Mouse (Mus musculus) layer of hippocampus, adult 2 months (tissue): ENCODE measurements around the gene Plg. TPM values are rescaled to one million over a fixed set of nuclear protein-coding genes. Genes with fewer than 3 reads are reported as not detected.

Source experiments
- DNase-seq, 2 experiments: peaks; one replicate each; pipeline ENCODE4 v3.0.0; 2022; ENCODE audit warnings: low spot score in 2 of 2
- H3K27ac ChIP-seq: fragments of 200-600 bp; 2 replicates; pipeline ENCODE4 v1.8.1; 2022
- H3K4me3 ChIP-seq: fragments of 200-600 bp; 2 replicates; pipeline ENCODE4 v1.8.1; 2022; ENCODE audit warnings: mild to moderate bottlenecking
- CTCF ChIP-seq: fragments of 200-600 bp; conservative IDR thresholded peaks from 2 replicates; pipeline ENCODE4 v1.8.1; 2022; ENCODE audit warnings: antibody characterized with exemption, mild to moderate bottlenecking, moderate library complexity
- total RNA-seq, 2 experiments: library from RNA; stranded (reverse); gene quantifications; 2 replicates each; pipeline ENCODE4 v1.2.3; 2021

Plg gene
- total RNA-seq, 2 experiments from 2014 or later: not detected

DNA sequence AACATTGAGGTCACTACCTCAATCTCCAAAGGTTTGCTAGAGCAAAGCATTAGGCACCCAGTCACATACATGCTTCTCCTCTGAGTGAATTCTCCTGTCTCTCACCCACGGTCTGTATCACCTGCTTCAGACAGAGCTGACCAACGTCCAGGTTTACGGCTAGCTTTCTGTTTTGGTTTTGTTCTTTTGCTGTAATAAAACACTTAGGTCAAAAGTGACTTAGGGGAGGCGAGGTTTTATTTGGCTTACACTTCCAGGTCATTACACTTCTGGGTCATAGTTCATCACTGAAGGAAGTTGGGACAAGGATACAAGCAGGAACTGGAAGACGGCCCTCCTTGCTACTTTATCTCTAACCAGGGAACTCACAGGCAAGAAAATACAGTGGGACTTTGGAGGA is 9.0 kb upstream of the Plg start:
- DNase-seq: no peak
- Histone ChIP-seq H3K4me3 (no peak overlapping the region), H3K27ac (no peak overlapping the region)
- no peak for TF ChIP-seq CTCF

DNA sequence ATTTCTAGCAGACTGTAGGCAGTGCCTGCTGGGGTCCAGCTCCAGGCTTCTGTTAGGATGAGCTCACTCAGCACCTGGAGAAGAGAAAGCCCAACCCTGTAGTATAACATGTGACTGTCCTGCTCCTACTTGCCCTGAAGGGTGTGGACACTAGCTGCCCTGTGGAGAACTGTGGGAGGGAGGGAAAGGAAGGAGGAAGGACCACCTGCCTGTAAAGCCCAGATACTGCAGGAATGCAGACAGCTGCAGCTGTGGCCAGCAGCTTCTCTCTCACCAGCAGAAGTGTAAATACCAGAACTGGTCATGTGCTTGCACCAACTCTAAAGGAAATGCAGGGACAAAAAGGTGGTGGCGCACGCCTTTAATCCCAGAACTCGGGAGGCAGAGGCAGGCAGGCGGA is 8.1 kb upstream of the Plg start:
- no peak for TF ChIP-seq CTCF
- Histone ChIP-seq H3K27ac (no peak overlapping the region), H3K4me3 (no peak overlapping the region)
- DNase-seq: no peak

DNA sequence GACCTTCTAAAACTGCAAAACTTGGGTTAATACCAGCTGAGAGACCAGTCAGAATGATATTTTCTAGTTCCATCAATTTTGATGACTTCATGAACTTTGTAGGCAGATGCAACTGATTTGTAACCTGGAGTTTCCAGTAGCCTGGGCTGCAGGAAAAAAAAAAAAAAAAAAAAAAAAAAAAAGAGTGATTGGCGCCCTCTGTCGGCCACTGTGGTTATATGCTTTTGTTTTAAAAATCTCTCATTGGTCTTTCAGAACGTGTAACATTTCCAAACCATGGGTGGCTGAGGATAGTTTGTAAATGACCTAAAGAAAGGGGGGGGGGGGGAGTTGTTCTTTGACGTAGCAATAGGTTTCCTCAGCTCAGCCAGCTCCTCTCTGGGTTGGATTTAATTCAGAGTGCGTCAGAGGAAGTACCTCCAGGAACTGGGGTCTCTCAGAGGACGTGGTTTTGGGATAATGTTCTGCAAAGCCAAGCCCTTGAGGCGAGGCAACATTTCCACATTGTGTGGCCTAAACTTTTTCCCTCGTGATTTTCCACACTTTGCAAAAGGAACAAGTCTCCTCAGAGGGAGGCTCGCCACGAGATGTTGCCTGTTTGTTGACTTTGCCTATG is 7.0 kb upstream of the Plg start:
- no peak for DNase-seq
- peak; percentile 76 for TF ChIP-seq CTCF
- Histone ChIP-seq H3K4me3 (peak overlapping the region; percentile 35; the same call in 1 of the 2 replicates), H3K27ac (no peak overlapping the region)

DNA sequence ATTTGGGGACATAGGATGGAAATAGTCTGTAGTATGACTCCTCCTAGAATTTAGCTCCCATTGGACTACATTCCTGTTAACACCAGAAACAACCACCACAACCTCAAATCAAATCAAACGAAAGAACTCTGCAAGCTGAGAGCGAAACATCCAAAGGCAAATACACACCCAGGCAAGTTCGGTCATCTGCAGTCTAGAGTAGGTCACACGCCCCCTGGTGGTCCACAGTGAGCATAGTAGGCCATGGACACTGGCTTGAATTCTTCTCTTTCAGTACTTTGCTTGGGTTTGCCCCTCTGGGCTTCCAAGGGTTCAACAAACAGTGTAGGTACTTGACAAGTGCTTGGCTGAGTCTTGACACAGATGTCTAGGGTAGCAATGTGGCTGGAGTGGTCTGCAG is 6.4 kb upstream of the Plg start:
- DNase-seq: peak; percentile 55 to 72
- peak overlapping the region; percentile 35; the same call in 1 of the 2 replicates for H3K4me3 ChIP-seq
- peak; percentile 91 for TF ChIP-seq CTCF
- H3K27ac ChIP-seq: no peak overlapping the region

DNA sequence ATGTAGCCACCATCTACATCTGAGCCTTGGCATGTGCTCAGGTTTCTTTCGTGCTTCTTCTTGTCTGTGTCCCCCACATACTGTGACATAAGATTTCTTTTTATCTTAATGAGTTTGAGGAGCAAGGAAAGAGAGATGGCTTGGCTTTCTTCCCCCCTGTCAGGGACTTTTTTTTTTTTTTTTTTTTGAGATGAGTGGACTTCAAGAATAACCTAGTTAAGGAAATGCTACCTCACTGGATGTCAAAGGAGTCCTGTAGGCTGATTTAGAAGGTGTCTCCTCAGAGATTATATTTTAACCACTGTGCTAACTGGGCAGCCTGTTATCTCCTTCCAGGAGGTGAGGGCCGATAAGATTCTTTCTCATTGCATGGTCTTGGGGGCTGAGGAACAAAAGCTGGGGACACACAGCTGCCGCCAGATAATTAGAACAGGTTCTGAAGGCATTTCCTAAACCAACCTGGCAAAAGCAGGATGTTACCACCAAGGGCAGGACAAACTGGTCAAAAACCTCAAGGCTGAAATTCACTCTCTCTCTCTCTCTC is 4.7 kb upstream of the Plg start:
- Histone ChIP-seq H3K27ac (no peak overlapping the region), H3K4me3 (no peak overlapping the region)
- DNase-seq: no peak
- no peak for TF ChIP-seq CTCF

DNA sequence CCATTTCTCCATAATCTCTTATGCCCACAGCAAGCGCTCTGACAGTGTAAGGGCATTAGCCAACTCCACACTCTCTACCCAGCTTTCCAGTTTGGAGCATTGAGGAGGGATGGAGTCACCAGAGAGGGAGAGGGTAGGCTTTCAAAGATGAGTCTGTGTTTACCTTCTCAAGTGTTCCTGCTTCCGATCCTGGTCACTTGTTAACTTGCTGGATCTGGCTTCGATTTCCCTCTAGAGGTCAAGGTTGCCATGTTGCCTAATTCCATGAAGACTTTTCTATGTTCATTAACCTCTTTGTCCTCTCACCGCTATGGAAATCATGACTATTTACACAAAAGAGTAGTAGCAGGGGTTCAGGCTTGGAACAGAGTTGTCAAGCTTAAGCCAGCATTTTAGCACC is 1.9 kb downstream of the Plg start:
- H3K4me3 ChIP-seq: no peak overlapping the region
- no peak for TF ChIP-seq CTCF
- DNase-seq: no peak
- H3K27ac ChIP-seq: no peak overlapping the region

DNA sequence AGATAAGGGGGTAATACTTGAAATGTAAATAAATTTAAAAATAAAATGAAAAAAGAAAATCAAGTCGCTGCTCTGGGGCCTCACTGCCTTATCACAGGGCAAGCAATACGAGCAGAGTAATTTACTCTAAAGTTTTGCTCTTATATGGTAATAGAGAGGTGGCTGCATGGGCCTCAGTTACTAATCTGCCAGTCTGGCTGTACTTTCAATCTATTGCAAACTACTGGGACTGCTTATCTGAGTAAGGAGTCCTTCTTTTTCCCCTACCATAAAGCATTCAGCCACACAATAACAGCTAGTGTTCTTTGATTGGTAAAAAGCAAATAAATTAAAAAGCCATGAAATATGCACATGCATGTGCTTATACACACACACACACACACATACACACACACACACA is 3.2 kb downstream of the Plg start:
- no peak for DNase-seq
- H3K4me3 ChIP-seq: no peak overlapping the region
- TF ChIP-seq CTCF: no peak
- no peak overlapping the region for H3K27ac ChIP-seq

DNA sequence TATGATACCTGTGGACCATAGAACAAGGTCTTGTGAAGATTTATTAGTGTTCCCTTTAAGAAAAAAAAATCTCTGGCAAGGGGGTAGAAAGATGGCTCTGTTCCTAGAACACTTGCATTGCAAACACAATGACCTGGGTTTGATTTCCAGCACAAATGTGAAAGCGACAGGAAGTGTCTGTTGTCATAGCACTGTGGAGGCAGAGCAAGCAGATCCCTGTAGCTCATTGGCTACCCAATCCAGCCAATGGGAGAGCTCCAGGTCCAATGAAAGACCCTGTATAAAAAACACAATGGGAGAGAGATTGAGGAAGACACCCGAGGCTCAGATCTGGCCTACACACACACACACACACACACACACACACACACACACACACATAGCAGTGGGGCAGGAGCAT is 4.1 kb downstream of the Plg start:
- no peak overlapping the region for H3K27ac ChIP-seq

DNA sequence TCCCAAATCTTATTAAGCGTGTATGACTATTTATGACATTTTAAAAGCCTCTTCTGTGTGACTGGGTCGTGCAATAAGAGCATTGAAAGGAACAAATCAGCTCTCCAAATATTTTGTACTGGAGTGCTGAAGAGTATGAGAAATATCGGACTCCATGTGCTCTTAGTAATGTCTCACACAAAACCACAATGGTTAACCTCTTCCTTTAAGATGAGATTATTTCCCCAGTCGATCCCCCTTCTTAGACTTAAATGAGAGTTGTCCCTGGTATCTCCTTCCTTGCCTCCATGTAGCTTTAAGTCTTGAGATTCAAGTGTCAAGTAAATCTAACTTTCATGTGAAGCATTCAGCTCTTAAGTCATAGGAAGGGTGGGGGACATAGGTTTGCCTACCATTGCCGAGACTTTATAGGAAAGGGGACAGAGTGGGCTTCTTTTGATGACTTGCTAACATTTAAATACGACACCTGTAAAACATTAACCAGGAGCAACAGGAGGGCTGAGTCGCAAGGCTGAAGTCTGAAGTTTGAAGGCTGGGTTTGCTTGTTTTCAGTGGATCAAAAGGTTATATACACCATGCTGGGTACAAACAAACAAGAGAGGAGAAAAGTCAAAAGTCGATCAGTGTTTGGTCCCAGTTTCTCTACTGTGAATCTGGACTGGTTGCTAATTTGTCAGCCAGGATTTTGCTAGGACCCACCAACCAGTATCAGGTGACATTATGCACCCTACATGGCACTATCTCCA is 6.8 kb downstream of the Plg start:
- Histone ChIP-seq H3K27ac (no peak overlapping the region), H3K4me3 (no peak overlapping the region)
- TF ChIP-seq CTCF: no peak
- DNase-seq: no peak

More for the DNA sequence above, 4.1 kb downstream of the Plg start:
- TF ChIP-seq CTCF: no peak
- DNase-seq: peak in 1 of 2 experiments; percentile 9
- H3K4me3 ChIP-seq: no peak overlapping the region

DNA sequence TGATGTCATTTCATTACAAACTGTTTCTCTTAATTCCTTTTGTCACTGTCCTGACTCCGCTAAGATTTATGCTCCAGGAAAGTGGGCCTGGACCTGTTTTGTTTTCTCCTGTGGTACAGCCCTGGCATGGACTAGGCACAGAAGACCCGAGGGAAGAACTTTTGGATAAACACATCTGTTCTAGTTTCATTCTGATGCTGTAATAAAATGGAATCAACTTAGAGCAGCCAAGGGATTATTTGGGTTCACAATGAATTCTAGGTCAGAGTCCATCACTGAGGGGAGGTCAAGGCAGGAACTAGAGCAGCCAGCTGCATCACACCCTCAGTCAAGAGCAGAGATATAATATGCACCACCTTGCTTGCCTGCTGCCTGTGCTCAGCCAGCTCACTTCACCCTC is 9.4 kb downstream of the Plg start:
- TF ChIP-seq CTCF: no peak
- Histone ChIP-seq H3K4me3 (no peak overlapping the region), H3K27ac (no peak overlapping the region)
- no peak for DNase-seq

DNA sequence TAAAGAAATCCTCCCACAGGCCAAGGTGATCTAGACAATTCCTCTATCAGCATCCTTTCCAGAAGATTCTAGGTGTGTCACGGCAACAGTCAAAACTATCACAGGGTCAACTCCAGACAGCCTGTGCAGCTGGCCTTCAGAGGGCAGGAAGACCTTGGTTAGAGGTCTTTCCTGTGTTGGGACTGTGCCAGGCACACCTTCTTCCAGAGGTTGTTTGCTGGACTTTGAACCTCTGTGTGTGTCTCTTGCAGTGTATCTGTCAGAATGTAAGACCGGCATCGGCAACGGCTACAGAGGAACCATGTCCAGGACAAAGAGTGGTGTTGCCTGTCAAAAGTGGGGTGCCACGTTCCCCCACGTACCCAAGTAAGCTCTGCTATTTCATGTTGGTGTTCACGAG is 9.8 kb downstream of the Plg start:
- TF ChIP-seq CTCF: no peak
- no peak for DNase-seq
- no peak overlapping the region for H3K4me3 ChIP-seq
- H3K27ac ChIP-seq: no peak overlapping the region

DNA sequence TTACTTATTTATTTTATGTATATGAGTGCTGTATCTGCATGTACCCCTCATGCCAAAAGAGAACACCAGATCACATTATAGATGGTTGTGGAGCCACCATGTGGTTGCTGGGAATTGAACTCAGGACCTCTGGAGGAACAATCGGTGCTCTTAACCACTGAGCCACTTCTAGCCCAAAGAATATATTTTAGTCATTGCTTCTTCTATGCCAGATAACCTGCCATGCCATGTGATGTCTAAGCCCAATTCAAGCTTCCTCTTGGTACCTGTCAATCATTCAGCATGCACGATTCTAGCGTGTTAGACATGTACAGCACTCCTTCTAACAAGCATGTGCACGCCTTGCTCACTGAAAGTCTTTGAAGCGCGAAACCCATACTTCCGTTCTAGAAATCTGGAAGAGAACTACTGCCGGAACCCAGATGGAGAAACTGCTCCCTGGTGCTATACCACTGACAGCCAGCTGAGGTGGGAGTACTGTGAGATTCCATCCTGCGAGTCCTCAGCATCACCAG is 17.8 kb downstream of the Plg start:
- TF ChIP-seq CTCF: no peak
- no peak overlapping the region for H3K27ac ChIP-seq
- DNase-seq: no peak
- H3K4me3 ChIP-seq: no peak overlapping the region

DNA sequence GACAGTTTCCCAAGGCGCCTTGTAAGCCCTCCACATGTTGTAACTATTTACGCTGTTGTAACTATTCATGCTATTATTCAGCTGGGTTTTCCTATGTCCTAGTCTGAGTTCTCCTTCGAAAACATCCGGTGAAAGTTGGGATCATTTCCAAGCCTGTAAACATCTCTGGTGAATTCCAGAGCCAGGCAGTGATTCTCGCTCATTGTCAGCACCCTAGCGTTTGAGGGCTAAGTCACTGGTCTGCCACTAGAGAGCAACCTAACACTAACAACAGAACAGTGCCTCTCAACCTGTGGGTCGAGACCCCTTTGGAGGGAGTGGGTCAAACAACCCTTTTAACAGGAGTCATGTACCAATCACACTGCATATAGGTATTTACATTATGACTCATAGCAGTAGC is 25.0 kb downstream of the Plg start:
- peak; percentile 57 for TF ChIP-seq CTCF
- no peak for DNase-seq
- H3K27ac ChIP-seq: no peak overlapping the region
- no peak overlapping the region for H3K4me3 ChIP-seq
